Mouse (Mus musculus): ENCODE data around the gene Casp9. TPM values are rescaled to one million over a fixed set of nuclear protein-coding genes. Genes with fewer than 3 reads are reported as not detected.

The Casp9 gene
- polyA plus RNA-seq, 1 experiment = 15.2 TPM

- H3ac ChIP-seq (ENCODE audit: control insufficient read depth, insufficient read length) = no peak overlapping the region
- H3K27me3 ChIP-seq (ENCODE audit: control insufficient read depth, insufficient read depth, insufficient read length) = no peaks in the 10 kb centered on the region
- H3K36me3 ChIP-seq (ENCODE audit: control insufficient read depth, insufficient read depth) = no peaks in the 10 kb centered on the region
- no peak overlapping the region for H3K4me3 ChIP-seq
- no peaks in the 10 kb centered on the region for H3K79me2 ChIP-seq (ENCODE audit: control insufficient read depth, insufficient read depth)
- TF ChIP-seq USF1 (IDR thresholded peaks at IDR 0.05; ENCODE audit: low read depth) = no peak
- TF ChIP-seq MYOD1 (IDR thresholded peaks at IDR 0.05; ENCODE audit: control insufficient read depth in 1 of 3, insufficient read length in 2 of 3, low read depth in 2 of 3) = no peak
- TF ChIP-seq E2F4 (IDR thresholded peaks at IDR 0.05; ENCODE audit: insufficient read depth) = no peak
- TF ChIP-seq POLR2A (IDR thresholded peaks at IDR 0.05; ENCODE audit: insufficient read length, low read depth) = no peak
- no peak for TF ChIP-seq TCF12 (IDR thresholded peaks at IDR 0.05; ENCODE audit: insufficient read depth, poor library complexity, severe bottlenecking)
- no peak for TF ChIP-seq CEBPB (IDR thresholded peaks at IDR 0.05; ENCODE audit: insufficient read depth, poor library complexity, severe bottlenecking)
- TF ChIP-seq MYOG (IDR thresholded peaks at IDR 0.05; ENCODE audit: control insufficient read depth in 1 of 3, insufficient read depth in 1 of 3, insufficient read length in 2 of 3, low read depth in 2 of 3) = no peak
- TF ChIP-seq MAX (IDR thresholded peaks at IDR 0.05; ENCODE audit: low read depth) = no peak
- TF ChIP-seq POLR2AphosphoS2 (IDR thresholded peaks at IDR 0.05; ENCODE audit: insufficient read length, low read depth) = no peak
- TF ChIP-seq TCF3 (IDR thresholded peaks at IDR 0.05; ENCODE audit: insufficient read length, low read depth) = no peak
- no peak overlapping the region for H3K4me2 ChIP-seq (ENCODE audit: low read depth)
These were observed 37.9 kb downstream of the Casp9 start for GRCm38 (mm10) chr4:141831361-141831760.

- Histone ChIP-seq H3ac (ENCODE audit: control insufficient read depth, insufficient read length) (no peak overlapping the region), H3K27me3 (ENCODE audit: control insufficient read depth, insufficient read depth, insufficient read length) (no peaks in the 10 kb centered on the region), H3K4me2 (ENCODE audit: low read depth) (no peak overlapping the region), H3K79me2 (ENCODE audit: control insufficient read depth, insufficient read depth) (no peaks in the 10 kb centered on the region), H3K36me3 (ENCODE audit: control insufficient read depth, insufficient read depth) (no peaks in the 10 kb centered on the region), H3K4me3 (no peak overlapping the region)
- TF ChIP-seq TCF12 (IDR thresholded peaks at IDR 0.05; ENCODE audit: insufficient read depth, poor library complexity, severe bottlenecking) = no peak
- TF ChIP-seq CEBPB (IDR thresholded peaks at IDR 0.05; ENCODE audit: insufficient read depth, poor library complexity, severe bottlenecking) = no peak
- no peak for TF ChIP-seq USF1 (IDR thresholded peaks at IDR 0.05; ENCODE audit: low read depth)
- TF ChIP-seq POLR2AphosphoS2 (IDR thresholded peaks at IDR 0.05; ENCODE audit: insufficient read length, low read depth) = no peak
- TF ChIP-seq MYOD1 (IDR thresholded peaks at IDR 0.05; ENCODE audit: control insufficient read depth in 1 of 3, insufficient read length in 2 of 3, low read depth in 2 of 3) = no peak
These were observed 40.5 kb downstream of the Casp9 start for GRCm38 (mm10) chr4:141833911-141834310.

- Histone ChIP-seq H3K4me2 (ENCODE audit: low read depth) (no peak overlapping the region), H3K36me3 (ENCODE audit: control insufficient read depth, insufficient read depth) (no peaks in the 10 kb centered on the region), H3K27me3 (ENCODE audit: control insufficient read depth, insufficient read depth, insufficient read length) (no peaks in the 10 kb centered on the region), H3K79me2 (ENCODE audit: control insufficient read depth, insufficient read depth) (no peaks in the 10 kb centered on the region), H3K4me3 (no peak overlapping the region), H3ac (ENCODE audit: control insufficient read depth, insufficient read length) (no peak overlapping the region)
- no peak for TF ChIP-seq MYOG (IDR thresholded peaks at IDR 0.05; ENCODE audit: control insufficient read depth in 1 of 3, insufficient read depth in 1 of 3, insufficient read length in 2 of 3, low read depth in 2 of 3)
- TF ChIP-seq SRF (IDR thresholded peaks at IDR 0.05; ENCODE audit: control insufficient read depth, insufficient read length, low read depth) = no peak
These were observed 41.2 kb downstream of the Casp9 start for GRCm38 (mm10) chr4:141834536-141835095.

- TF ChIP-seq E2F4 (IDR thresholded peaks at IDR 0.05; ENCODE audit: insufficient read depth) (no peak), POLR2A (IDR thresholded peaks at IDR 0.05; ENCODE audit: insufficient read length, low read depth) (no peak), MAX (IDR thresholded peaks at IDR 0.05; ENCODE audit: low read depth) (no peak), SRF (IDR thresholded peaks at IDR 0.05; ENCODE audit: control insufficient read depth, insufficient read length, low read depth) (no peak), USF1 (IDR thresholded peaks at IDR 0.05; ENCODE audit: low read depth) (no peak), MYOG (IDR thresholded peaks at IDR 0.05; ENCODE audit: control insufficient read depth in 1 of 3, insufficient read depth in 1 of 3, insufficient read length in 2 of 3, low read depth in 2 of 3) (no peak), REST (IDR thresholded peaks at IDR 0.05; ENCODE audit: insufficient read depth, insufficient read length) (no peak), MYOD1 (IDR thresholded peaks at IDR 0.05; ENCODE audit: control insufficient read depth in 1 of 3, insufficient read length in 2 of 3, low read depth in 2 of 3) (no peak), CEBPB (IDR thresholded peaks at IDR 0.05; ENCODE audit: insufficient read depth, poor library complexity, severe bottlenecking) (no peak)
- H3K4me2 ChIP-seq (ENCODE audit: low read depth) = no peak within 1 kb of the TSS
- H3K4me3 ChIP-seq = no peak within 1 kb of the TSS
- no peak within 1 kb of the TSS for H3ac ChIP-seq (ENCODE audit: control insufficient read depth, insufficient read length)
- H3K27me3 ChIP-seq (ENCODE audit: control insufficient read depth, insufficient read depth, insufficient read length) = peaks cover 11% of the 10 kb centered on the region
- H3K79me2 ChIP-seq (ENCODE audit: control insufficient read depth, insufficient read depth) = no peaks in the 10 kb centered on the region
- H3K36me3 ChIP-seq (ENCODE audit: control insufficient read depth, insufficient read depth) = no peaks in the 10 kb centered on the region
These were observed 52.6 kb downstream of the Casp9 start, which contains the start of gene Ctrc for GRCm38 (mm10) chr4:141845999-141846398. Ctrc (minus strand) TSS chr4:141846359.

- H3K4me2 ChIP-seq (ENCODE audit: low read depth) = no peak overlapping the region
- TF ChIP-seq MYOD1 (IDR thresholded peaks at IDR 0.05; ENCODE audit: control insufficient read depth in 1 of 3, insufficient read length in 2 of 3, low read depth in 2 of 3) (no peak), E2F4 (IDR thresholded peaks at IDR 0.05; ENCODE audit: insufficient read depth) (no peak), SRF (IDR thresholded peaks at IDR 0.05; ENCODE audit: control insufficient read depth, insufficient read length, low read depth) (no peak), TCF12 (IDR thresholded peaks at IDR 0.05; ENCODE audit: insufficient read depth, poor library complexity, severe bottlenecking) (no peak), POLR2AphosphoS2 (IDR thresholded peaks at IDR 0.05; ENCODE audit: insufficient read length, low read depth) (no peak), POLR2A (IDR thresholded peaks at IDR 0.05; ENCODE audit: insufficient read length, low read depth) (no peak), REST (IDR thresholded peaks at IDR 0.05; ENCODE audit: insufficient read depth, insufficient read length) (no peak), MYOG (IDR thresholded peaks at IDR 0.05; ENCODE audit: control insufficient read depth in 1 of 3, insufficient read depth in 1 of 3, insufficient read length in 2 of 3, low read depth in 2 of 3) (no peak), USF1 (IDR thresholded peaks at IDR 0.05; ENCODE audit: low read depth) (no peak), CEBPB (IDR thresholded peaks at IDR 0.05; ENCODE audit: insufficient read depth, poor library complexity, severe bottlenecking) (no peak), TCF3 (IDR thresholded peaks at IDR 0.05; ENCODE audit: insufficient read length, low read depth) (no peak), MAX (IDR thresholded peaks at IDR 0.05; ENCODE audit: low read depth) (no peak)
- H3K79me2 ChIP-seq (ENCODE audit: control insufficient read depth, insufficient read depth) = no peaks in the 10 kb centered on the region
- H3K4me3 ChIP-seq = no peak overlapping the region
- no peaks in the 10 kb centered on the region for H3K27me3 ChIP-seq (ENCODE audit: control insufficient read depth, insufficient read depth, insufficient read length)
- H3ac ChIP-seq (ENCODE audit: control insufficient read depth, insufficient read length) = no peak overlapping the region
- H3K36me3 ChIP-seq (ENCODE audit: control insufficient read depth, insufficient read depth) = no peaks in the 10 kb centered on the region
These were observed 60.0 kb downstream of the Casp9 start for GRCm38 (mm10) chr4:141853437-141853836.
